Mouse (Mus musculus) ovary, postnatal 36 days (tissue): Measurements from ENCODE around the gene Bhlhe40.

Experiments used
- DNase-seq: peaks from one replicate; pipeline ENCODE4 v3.0.0; 2022; ENCODE audit warnings: low spot score, mixed read lengths

Bhlhe40 gene

GRCm38 (mm10) chr6:108660206-108660877, at the start of gene Bhlhe40:
TSS of gene Bhlhe40 (plus strand) at chr6:108660629.
- peak; percentile 87 for DNase-seq

- no peak for DNase-seq
Measured at GRCm38 (mm10) chr6:108611663-108612062, 48.8 kb upstream of the Bhlhe40 start.

- DNase-seq: no peak
Measured at GRCm38 (mm10) chr6:108618025-108618424, 42.4 kb upstream of the Bhlhe40 start.

GRCm38 (mm10) chr6:108623028-108623565, 37.3 kb upstream of the Bhlhe40 start:
- DNase-seq: no peak

GRCm38 (mm10) chr6:108624915-108625314, 35.5 kb upstream of the Bhlhe40 start:
- no peak for DNase-seq

- no peak for DNase-seq
Measured at GRCm38 (mm10) chr6:108630701-108631100, 29.7 kb upstream of the Bhlhe40 start.

GRCm38 (mm10) chr6:108638157-108638833, 22.1 kb upstream of the Bhlhe40 start:
- DNase-seq: no peak

- no peak for DNase-seq
Measured at GRCm38 (mm10) chr6:108642020-108642419, 18.4 kb upstream of the Bhlhe40 start.

GRCm38 (mm10) chr6:108643035-108643434, 17.4 kb upstream of the Bhlhe40 start:
- no peak for DNase-seq

GRCm38 (mm10) chr6:108644311-108644710, 16.1 kb upstream of the Bhlhe40 start:
- DNase-seq: no peak

- no peak for DNase-seq
Measured at GRCm38 (mm10) chr6:108647094-108647493, 13.3 kb upstream of the Bhlhe40 start.

GRCm38 (mm10) chr6:108648072-108648471, 12.4 kb upstream of the Bhlhe40 start:
- DNase-seq: no peak

- DNase-seq: no peak
Measured at GRCm38 (mm10) chr6:108655861-108656260, 4.6 kb upstream of the Bhlhe40 start.

GRCm38 (mm10) chr6:108658051-108658415, 2.4 kb upstream of the Bhlhe40 start:
- DNase-seq: no peak

GRCm38 (mm10) chr6:108658416-108659201, 1.8 kb upstream of the Bhlhe40 start:
- DNase-seq: peak; percentile 67

GRCm38 (mm10) chr6:108659221-108659725, 1.2 kb upstream of the Bhlhe40 start:
- DNase-seq: peak; percentile 94

- DNase-seq: peak; percentile 88
Measured at GRCm38 (mm10) chr6:108659726-108660205, 663 bp upstream of the Bhlhe40 start.

- DNase-seq: no peak
Measured at GRCm38 (mm10) chr6:108660878-108661389, 505 bp downstream of the Bhlhe40 start.

- DNase-seq: peak; percentile 87
Measured at GRCm38 (mm10) chr6:108661412-108661811, 983 bp downstream of the Bhlhe40 start.

GRCm38 (mm10) chr6:108661890-108662289, 1.5 kb downstream of the Bhlhe40 start:
- DNase-seq: no peak

GRCm38 (mm10) chr6:108662314-108663240, 2.1 kb downstream of the Bhlhe40 start:
- DNase-seq: no peak
